Mouse (Mus musculus): ENCODE results near the gene Fam133b. TPM values are rescaled to one million over a fixed set of nuclear protein-coding genes. Genes with fewer than 3 reads are reported as not detected.

Fam133b gene
- polyA plus RNA-seq, 1 experiment from 2014 or later, result 33.0 TPM

DNA sequence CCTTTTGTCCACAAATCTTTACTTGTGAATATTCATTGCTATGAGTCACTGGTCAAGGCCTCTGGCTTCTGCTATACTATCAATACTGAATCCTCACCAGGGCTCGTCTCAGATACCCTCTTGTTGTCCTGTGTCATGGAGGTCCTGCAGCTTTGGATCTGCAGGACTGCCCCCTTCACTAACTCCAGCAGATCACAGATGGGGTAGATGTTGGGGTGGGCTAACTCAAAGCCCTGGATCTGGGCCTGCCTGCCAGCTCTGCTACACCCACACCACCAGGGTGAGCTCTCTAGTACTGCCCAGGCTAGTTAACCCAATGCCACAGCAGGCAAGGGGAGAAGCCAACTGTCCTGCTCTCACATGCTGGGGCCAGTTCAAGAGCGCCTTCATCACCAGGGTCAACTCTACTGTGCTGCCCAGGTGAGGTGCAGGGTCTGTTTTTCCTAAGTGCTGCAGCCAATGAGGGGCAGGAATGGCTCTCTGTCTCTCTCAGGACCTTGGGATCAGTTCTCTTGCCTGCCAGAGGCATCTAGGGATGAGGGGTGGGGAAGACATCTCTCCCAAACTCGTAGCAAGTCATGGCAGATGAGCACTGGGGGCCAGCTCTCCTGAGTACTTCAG, 6.9 kb upstream of the Fam133b start:
- Histone ChIP-seq H3K36me3 (ENCODE audit: inconsistent target) (no peaks in the 10 kb centered on the region), H3K27ac (no peak overlapping the region), H3K4me3 (ENCODE audit: inconsistent target) (no peak overlapping the region), H3K79me2 (ENCODE audit: inconsistent target) (no peaks in the 10 kb centered on the region)
- 94% methylated on average over 3 of the region's 3 CpGs for WGBS (ENCODE audit: missing documents)

DNA sequence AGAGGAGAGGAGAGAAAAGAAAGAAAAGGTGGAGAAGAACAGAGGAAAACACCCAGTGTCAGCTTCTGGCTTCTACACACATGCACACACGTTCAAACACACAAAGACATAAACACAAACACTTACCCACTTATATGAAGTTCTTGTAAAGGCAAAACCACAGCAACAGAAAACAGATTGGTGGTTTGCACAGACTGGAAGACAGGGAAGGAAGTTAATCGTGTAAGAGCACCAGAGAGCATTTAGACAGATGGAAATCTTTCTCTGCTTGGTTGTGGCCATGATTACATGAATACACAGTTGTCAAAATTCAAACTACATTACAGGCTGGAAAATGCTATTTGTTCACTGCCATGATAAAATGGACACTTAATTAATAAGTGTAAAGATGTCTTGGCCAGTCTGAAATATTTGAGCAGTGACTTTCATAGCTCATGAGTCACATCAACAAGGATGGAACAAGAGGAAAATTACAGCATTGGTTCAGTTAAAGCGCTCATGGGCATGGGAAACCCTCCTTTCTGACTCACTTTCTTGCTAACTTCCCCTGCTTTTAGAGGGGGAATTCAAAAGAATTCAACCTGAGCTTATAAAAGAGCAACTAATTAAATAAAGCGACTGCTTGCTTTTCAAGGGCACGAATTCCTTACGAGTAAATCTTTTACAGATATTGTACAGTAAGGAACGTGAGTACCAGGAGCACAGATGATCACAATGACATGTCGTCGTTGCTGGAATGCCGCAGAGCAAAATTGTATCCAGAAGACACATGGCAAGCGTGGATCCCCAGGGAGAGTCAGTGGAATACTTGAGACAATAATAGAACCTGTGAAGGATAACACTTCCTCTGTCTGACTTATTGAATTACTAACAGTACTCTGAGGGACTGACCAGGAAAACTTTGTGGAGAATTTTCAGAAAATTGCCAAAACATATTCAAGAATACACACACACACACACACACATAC, 4.8 kb upstream of the Fam133b start:
- no peak overlapping the region for H3K4me3 ChIP-seq (ENCODE audit: inconsistent target)
- H3K36me3 ChIP-seq (ENCODE audit: inconsistent target), result no peaks in the 10 kb centered on the region
- no peaks in the 10 kb centered on the region for H3K79me2 ChIP-seq (ENCODE audit: inconsistent target)
- 70% methylated on average over 11 of the region's 11 CpGs for WGBS (ENCODE audit: missing documents)
- H3K27ac ChIP-seq, result no peak overlapping the region

DNA sequence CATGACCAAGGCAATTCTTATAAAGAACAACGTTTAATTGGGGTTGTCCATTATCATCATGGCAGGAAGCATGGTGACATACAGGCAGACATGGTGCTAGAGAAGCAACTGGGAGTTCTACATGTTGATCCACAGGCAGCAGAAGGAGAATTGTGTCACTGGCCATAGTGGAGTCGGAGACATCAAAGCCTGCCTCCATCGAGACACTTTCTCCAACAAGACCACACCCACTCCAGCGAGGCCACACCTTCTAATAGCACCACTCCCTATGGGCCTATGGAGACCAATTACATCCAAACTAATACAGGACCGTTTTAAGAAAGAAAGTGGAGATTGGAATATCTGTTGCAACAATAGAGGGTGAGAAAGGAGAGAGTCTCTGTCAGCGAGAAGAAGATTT, 1.8 kb upstream of the Fam133b start:
- no peak overlapping the region for H3K27ac ChIP-seq
- WGBS (ENCODE audit: missing documents), result 90% methylated on average over 6 of the region's 6 CpGs
- H3K4me3 ChIP-seq (ENCODE audit: inconsistent target), result no peak overlapping the region
- H3K36me3 ChIP-seq (ENCODE audit: inconsistent target), result no peaks in the 10 kb centered on the region
- peaks cover 29% of the 10 kb centered on the region for H3K79me2 ChIP-seq (ENCODE audit: inconsistent target)

DNA sequence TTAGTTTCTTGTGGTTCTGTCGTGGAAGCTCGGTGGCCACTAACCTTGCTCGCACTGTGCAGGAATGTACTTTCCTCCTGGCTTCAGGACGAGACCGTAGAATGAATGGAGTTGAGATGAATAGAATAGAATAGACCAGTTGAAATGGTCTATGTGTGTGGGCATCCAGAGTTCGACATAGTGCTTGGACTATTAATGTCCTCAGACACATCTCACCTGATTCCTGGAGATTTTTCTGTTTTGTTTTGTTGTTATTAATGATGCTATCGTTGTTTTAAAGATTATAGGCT, 792 bp downstream of the Fam133b start:
- Histone ChIP-seq H3K27ac (0 out of 2 replicates have a peak overlapping the region, but pooled peaks have one; percentile 12), H3K79me2 (ENCODE audit: inconsistent target) (peaks cover 55% of the 10 kb centered on the region), H3K36me3 (ENCODE audit: inconsistent target) (no peaks in the 10 kb centered on the region), H3K4me3 (ENCODE audit: inconsistent target) (peak overlapping the region; percentile 79)
- 8% methylated on average over 7 of the region's 7 CpGs for WGBS (ENCODE audit: missing documents)

DNA sequence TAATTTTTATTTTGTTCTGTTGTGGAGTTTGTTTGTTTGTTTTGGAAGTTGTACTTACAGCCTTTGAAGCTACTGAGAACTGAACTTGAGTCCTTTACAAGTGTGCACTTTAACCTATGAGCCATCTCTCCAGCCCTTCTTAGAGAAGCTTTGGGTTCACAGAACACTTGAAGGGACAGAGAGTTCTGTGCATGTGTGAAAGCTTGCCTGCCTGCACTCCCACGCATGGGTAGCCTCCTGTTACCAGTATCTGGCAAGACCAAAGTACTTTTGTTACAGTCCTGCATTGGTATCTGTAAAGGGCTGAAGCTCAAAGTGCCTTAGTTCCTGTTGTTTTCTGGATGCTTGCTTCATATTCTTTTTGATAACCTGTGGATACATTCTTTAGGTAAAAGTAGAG, 2.6 kb downstream of the Fam133b start:
- Histone ChIP-seq H3K79me2 (ENCODE audit: inconsistent target) (peaks cover 73% of the 10 kb centered on the region), H3K4me3 (ENCODE audit: inconsistent target) (no peak overlapping the region), H3K27ac (no peak overlapping the region), H3K36me3 (ENCODE audit: inconsistent target) (no peaks in the 10 kb centered on the region)
- 88% methylated on average over 1 of the region's 1 CpGs for WGBS (ENCODE audit: missing documents)

DNA sequence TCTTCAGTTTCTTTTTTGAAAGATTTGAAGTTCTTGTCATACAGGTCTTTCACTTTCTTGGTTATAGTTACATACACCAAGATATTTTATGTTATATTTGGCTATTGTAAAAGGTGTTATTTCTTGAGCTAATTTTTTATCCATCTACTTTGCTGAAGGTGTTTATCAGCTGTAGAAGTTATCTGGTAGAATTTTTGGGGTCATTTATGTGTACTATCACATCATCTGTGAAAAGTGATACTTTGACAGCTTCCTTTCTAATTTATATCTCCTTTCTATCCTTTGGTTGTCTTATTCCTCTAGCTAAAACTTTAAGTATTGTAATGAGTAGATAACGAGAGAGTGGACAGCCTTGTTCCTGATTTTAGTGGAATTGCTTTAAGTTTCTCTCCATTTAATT, 7.8 kb downstream of the Fam133b start:
- Histone ChIP-seq H3K36me3 (ENCODE audit: inconsistent target) (peaks cover 14% of the 10 kb centered on the region), H3K27ac (no peak overlapping the region), H3K79me2 (ENCODE audit: inconsistent target) (peaks cover 92% of the 10 kb centered on the region), H3K4me3 (ENCODE audit: inconsistent target) (no peak overlapping the region)
- no CpG with 5 or more reads among the region's 1 CpGs for WGBS (ENCODE audit: missing documents)

DNA sequence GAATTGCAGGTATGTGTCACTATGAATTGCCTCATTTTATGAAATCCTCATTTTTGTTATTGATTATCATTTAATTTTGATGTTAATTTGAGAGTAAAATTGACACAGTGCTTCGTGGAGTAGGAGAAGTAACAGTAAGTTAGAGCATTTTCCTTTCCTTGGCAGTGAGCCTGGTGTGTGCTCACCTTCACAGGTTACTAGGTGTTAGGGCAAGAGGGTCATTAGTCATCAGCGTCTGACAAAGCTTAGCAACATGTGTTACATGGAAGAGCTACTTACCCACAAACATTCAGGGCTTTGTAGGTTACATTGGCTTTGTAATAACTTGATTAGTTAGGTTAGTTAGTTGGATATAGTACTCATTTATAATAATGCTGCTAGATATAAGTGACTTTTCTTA, 10.6 kb downstream of the Fam133b start:
- no peak overlapping the region for H3K27ac ChIP-seq
- peaks cover 65% of the 10 kb centered on the region for H3K79me2 ChIP-seq (ENCODE audit: inconsistent target)
- H3K36me3 ChIP-seq (ENCODE audit: inconsistent target), result peaks cover 41% of the 10 kb centered on the region
- 76% methylated on average over 2 of the region's 2 CpGs for WGBS (ENCODE audit: missing documents)
- no peak overlapping the region for H3K4me3 ChIP-seq (ENCODE audit: inconsistent target)

DNA sequence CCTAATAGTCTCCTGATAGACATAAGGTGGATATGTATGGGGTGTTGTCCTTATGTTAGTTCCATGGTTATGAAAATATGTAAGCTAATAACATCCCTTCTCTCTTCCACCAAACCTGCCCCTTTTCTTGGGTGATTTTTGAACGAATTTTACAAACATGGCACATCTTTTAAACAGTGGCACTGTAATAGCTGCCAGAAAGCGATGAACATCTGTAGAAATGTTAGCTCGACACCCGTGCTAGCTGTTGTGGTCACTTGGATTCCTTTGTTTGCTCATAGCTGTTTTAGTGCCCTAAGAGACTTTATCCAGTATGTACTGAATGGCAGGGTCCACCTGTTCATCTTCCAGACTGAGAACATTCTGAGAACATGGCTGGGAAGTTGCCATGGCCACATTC, 27.6 kb downstream of the Fam133b start, which contains the start of gene 1700109H08Rik:
Gene 1700109H08Rik (plus strand): TSS at position 301 of the 400 bp plus-strand sequence.
- Histone ChIP-seq H3K27ac (no peak within 1 kb of the TSS), H3K4me3 (ENCODE audit: inconsistent target) (no peak within 1 kb of the TSS), H3K36me3 (ENCODE audit: inconsistent target) (peaks cover 86% of the 10 kb centered on the region), H3K79me2 (ENCODE audit: inconsistent target) (no peaks in the 10 kb centered on the region)
- WGBS (ENCODE audit: missing documents), result 92% methylated on average over 4 of the region's 4 CpGs

DNA sequence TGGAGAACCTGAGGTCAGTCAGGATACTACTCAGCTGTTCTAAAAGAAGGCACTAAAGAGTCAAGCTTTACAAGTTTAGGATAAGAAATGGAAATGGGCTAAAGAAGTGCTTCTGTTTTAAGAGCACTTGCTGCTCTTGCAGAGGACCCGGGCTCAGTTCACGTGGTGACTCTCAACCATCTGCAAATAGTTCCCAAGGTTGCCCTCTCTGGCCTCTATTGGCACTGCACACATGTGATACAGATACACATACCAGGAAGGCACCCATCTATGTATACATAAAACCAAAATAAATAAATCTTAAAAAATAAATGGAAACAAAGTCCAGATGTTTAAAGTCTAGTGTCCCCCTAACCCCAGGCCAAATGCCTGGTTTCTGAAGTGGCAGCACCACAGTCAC, 31.2 kb downstream of the Fam133b start:
- peaks cover 88% of the 10 kb centered on the region for H3K36me3 ChIP-seq (ENCODE audit: inconsistent target)
- WGBS (ENCODE audit: missing documents), result 96% methylated on average over 2 of the region's 2 CpGs
- no peak overlapping the region for H3K4me3 ChIP-seq (ENCODE audit: inconsistent target)
- H3K79me2 ChIP-seq (ENCODE audit: inconsistent target), result no peaks in the 10 kb centered on the region
- no peak overlapping the region for H3K27ac ChIP-seq

DNA sequence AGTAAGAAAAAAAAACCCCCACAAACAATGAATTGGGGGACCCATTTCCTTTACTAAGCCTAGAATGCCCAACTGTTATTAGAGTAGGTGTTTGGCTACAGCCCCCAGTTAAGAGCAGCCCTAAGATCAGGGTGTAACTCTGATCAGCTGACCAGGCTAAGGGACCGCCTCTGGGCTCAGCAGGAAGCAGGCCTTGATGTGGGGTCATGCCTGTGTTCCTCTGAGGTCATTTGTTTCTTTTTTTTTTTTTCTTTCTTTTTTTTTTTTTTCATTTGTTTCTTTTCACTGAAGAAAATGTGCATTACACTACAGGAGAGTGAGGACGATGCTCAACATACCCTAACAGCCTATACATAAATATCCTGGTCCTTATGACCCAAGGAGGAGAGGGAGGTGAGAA, 34.3 kb downstream of the Fam133b start:
- WGBS (ENCODE audit: missing documents), result 94% methylated on average over 2 of the region's 2 CpGs
- peaks cover 86% of the 10 kb centered on the region for H3K36me3 ChIP-seq (ENCODE audit: inconsistent target)
- H3K4me3 ChIP-seq (ENCODE audit: inconsistent target), result no peak overlapping the region
- no peak overlapping the region for H3K27ac ChIP-seq
- no peaks in the 10 kb centered on the region for H3K79me2 ChIP-seq (ENCODE audit: inconsistent target)

DNA sequence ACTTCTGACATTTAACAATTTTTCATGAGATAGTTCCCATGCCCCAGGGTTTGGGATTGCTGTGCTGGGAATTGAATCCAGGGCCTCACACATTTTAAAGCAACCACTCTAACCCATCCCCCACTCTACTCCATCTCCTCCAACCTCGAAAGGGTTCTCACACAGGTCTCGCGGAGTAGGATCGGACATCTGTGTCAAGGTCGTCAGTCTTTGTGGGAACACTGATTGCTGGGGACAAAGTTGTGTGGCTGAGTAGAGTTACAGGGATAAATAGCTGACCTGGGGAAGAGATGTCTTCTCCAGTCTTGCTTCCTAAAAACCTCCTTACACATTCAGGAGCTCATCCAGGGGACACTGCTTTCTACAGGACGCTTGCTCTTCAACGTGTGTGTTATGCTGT, 35.4 kb downstream of the Fam133b start:
- H3K36me3 ChIP-seq (ENCODE audit: inconsistent target), result peaks cover 85% of the 10 kb centered on the region
- H3K79me2 ChIP-seq (ENCODE audit: inconsistent target), result no peaks in the 10 kb centered on the region
- 94% methylated on average over 7 of the region's 7 CpGs for WGBS (ENCODE audit: missing documents)
- H3K27ac ChIP-seq, result no peak overlapping the region
- no peak overlapping the region for H3K4me3 ChIP-seq (ENCODE audit: inconsistent target)

DNA sequence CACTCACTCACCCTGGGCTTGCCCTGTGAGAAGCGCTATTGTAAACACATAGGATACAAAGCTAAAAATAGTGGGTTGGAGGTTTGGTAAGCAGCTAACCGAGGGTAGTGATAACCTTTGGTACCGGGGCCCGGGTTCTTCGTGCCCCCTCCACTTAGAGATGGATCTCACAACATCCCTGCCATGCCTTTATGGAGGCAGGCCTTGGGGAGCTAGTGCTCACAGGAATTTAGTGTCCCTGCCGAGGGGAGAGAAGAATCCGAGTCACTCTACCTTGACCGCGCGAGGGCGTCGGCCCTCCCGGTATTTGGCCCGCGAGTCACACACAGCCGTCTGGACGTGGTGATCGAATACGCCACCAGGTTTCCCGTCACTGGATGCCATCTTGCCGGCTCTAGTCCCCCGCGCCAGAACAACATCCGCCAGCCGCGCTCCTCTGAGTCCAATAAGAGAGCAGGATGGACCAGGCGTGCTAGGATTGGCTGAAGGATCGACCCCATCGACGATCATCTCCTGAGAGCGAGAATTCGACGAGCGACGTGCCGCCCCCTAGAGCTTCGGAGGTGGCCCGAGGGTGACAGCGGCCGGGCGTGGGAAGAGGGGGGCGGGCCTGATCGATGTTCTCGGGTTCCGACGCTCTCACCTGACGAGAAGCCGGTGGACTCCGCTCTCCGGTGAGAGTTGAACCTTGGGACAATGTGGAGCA, 52.2 kb downstream of the Fam133b start, which contains the start of gene Pex1:
Gene Pex1 (plus strand): TSS at position 374 of the 706 bp plus-strand sequence.
- Histone ChIP-seq H3K4me3 (ENCODE audit: inconsistent target) (peak within 1 kb of the TSS; percentile 99), H3K27ac (peak within 1 kb of the TSS; percentile 40; the same call in 1 of the 2 replicates), H3K79me2 (ENCODE audit: inconsistent target) (peaks cover 56% of the 10 kb centered on the region), H3K36me3 (ENCODE audit: inconsistent target) (peaks cover 14% of the 10 kb centered on the region; the same call in 1 of the 2 replicates)
- 2% methylated on average over 50 of the region's 50 CpGs for WGBS (ENCODE audit: missing documents)

DNA sequence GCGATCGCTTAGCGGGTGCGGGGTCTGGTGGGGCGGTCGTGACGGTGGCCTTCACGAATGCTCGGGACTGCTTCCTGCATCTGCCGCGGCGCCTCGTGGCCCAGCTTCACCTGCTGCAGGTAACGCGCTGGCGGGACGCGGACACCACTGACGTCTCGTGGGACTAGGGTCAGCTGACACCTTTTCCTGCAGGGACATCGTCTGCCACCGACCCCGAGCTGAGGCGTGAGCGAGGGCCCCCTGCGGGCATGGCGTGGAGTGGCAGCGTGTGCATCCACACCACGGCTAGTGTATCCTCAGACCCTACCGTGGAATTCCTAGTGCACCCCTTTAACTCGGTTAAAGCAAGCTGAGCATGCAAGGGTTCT, 52.8 kb downstream of the Fam133b start, which contains the start of gene Rbm48:
Gene Rbm48 (minus strand): TSS at position 187 of the 368 bp plus-strand sequence.
- Histone ChIP-seq H3K36me3 (ENCODE audit: inconsistent target) (0 out of 2 replicates have a peak, but pooled peaks cover 9% of the 10 kb centered on the region), H3K27ac (peak within 1 kb of the TSS; percentile 40; the same call in 1 of the 2 replicates)
- 0% methylated on average over 31 of the region's 31 CpGs for WGBS (ENCODE audit: missing documents)

DNA sequence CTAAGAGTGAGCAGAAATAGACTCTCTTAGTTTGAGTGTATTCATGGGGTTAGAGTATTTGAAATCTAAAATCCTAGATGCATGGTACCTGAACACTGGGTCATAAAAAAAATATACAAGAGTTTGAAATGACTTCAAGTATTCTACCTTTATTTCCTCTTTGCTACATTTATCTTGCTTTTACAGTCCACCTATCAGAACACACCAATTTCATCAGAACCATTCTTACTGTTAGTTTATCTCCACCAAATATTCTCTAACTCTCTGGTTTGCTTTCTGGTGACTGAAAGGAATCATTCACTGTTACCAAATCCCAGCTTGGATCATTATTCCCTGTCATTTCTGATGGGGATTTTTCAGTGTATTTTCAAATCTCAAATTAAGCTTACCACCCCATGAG, 53.5 kb downstream of the Fam133b start:
- no peak overlapping the region; the same call in 1 of the 2 replicates for H3K4me3 ChIP-seq (ENCODE audit: inconsistent target)
- 0 out of 2 replicates have a peak, but pooled peaks cover 3% of the 10 kb centered on the region for H3K36me3 ChIP-seq (ENCODE audit: inconsistent target)
- H3K27ac ChIP-seq, result no peak overlapping the region
- H3K79me2 ChIP-seq (ENCODE audit: inconsistent target), result peaks cover 62% of the 10 kb centered on the region

More for the DNA sequence above, 52.8 kb downstream of the Fam133b start, which contains the start of gene Rbm48:
- H3K4me3 ChIP-seq (ENCODE audit: inconsistent target), result peak within 1 kb of the TSS; percentile 99
- H3K79me2 ChIP-seq (ENCODE audit: inconsistent target), result peaks cover 62% of the 10 kb centered on the region
